Mouse (Mus musculus): ENCODE measurements at regions not wholly inside any gene's neighbourhood (a gene's known extent, or its start where the extent isn't known, plus 50 kb on each side); places are given as distances from the start of the nearest gene placed in this dataset.

DNA sequence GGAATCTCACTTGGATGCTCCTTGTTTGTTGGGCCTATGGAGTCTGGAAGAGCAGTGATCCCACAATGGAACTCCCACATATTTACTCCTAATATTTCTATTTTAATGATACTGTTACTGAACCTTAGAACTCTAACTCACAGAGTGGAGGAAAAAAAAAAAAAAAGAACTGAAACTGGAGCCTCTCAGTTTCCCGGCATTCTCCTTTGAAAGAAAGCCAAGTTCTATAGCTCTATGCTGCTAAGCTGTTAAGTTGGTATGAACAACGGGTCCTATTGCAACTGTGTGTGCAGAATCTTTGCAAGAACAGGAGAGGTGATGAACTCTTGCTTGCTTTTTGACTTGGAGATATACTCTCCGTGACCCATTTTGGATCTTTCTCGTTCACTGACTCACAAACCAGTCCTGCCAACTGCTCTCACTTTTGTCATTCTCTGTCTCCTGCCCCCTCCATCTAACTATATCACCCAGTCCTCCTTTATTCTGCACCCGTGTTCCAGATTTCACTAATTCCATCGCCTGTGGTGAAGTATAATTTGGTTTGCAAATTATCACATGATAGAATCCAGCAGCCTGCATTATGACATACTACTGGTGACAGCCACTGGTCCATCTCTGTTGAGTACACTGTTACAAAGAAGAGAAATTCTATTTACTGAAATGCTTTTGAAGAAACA lies 92.6 kb upstream of the Ctsc start:
- no peak for DNase-seq (ENCODE audit: low spot score)

DNA sequence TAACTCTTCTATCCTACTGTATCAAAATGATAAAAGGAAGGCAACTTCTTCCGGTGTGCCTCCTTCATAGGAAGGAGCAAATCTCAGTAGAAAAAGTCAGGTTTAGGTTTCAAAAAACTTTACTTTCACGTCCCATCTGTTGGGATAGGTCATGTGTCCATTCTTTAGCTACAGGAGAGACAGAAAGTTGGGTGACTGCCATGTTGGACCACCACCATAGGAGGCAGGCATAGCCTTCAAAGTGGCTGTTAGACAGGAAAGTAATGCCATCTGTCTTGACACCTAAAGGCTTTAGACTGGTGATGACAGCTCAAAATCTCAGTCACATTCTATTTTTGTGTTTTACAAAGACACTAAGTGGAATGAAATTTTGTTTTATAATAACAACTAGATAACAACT lies 90.3 kb upstream of the Ctsc start:
- no peak for DNase-seq (ENCODE audit: low spot score)

DNA sequence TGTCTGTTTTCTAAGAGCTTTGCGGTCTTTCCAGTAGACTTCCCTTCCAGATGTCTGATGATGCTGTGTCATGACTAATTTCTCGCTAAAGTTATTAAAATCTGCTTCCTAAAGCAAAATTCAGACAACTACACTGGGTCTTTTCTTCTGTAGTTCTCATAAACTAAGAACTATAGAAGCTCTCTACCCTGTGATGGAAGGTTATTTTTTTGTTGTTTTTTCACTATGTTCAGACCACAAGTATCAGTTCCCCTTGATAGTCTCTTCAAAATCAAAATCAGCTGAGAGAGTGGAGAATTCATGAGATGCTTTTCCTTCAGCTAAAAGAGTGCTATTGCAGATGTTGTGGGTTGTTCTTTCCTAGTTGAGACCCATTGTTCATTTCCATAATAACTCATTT lies 85.1 kb upstream of the Ctsc start:
- DNase-seq (ENCODE audit: low spot score) = no peak

DNA sequence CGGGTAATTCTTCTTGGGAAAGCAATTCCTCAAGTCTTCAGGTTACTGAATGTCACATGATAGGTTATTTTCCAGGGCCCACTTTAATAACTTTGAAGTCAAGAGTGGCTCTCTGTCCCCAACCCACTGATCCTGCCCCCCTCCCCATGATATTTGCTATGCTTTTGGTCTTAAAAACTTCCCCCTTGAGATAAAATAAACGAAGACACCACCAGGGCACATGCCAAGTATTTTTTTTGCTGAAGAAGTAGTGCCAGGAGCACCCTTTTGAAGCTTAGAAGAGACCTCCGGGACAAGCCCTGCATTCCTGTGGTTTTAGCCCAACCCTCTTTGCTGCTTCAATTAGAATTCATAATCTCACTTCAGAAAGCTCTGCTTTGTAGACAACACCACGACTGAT lies 78.8 kb upstream of the Ctsc start:
- DNase-seq (ENCODE audit: low spot score) = no peak

DNA sequence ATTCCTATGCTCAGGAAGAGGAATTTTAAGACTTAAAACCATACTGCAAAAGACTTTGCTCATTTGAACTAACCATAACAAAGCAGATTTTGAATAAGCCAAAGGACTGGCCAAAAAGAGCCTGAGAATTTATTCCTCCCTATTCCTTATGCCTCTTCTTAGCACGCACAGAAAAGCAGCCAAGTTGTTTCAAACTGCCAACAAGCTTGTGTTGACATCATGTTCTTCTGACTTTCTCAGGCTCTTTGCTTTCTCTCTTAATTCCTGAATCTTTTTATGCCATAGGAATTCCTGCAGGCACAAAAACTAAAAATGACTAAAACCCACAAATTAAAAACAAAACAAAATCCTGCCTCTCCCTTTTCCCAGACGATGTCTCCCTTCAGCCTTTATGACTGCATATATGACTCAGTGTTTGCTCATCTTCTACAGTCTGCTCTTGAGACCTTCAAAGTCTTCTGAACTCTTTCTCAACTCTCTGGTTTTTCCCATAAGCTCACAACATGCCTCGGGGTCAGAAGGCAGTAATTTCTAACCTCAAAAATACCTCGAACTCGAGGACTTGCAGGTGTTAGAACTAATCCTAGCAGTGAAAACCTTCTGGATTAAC lies 77.9 kb upstream of the Ctsc start:
- no peak for DNase-seq (ENCODE audit: low spot score)

DNA sequence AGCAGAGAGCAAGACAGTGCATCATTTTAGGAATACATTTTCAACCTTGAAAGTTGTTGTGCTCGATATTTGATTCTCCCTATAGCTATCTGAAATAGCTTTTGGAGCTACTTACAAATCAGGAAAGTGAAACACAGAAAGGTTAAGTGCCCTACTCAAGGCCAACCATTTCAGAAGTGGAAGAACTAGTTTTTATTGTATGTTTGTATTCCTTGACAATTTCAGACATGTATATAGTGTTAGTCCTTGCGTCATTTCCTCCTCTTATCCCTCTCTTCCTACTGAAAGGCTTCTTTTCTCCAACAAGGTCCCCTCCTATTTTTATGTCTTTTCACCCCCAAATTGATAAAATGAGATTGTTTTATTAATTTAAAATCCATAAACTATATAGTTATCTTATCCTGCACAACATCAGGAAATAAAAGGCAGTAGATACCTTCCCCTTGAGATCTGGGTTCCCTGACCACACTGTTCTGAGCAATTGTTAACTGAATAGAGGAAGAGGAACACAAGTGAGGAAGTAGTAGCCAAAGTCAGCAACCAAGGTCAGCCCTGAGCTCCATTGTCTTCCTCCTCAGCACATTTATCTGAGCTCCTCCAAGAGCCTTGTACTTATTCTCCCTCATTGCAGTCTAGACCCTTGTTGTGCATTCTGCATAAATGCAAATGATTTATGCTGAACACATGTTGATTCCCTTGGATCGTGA lies 76.1 kb upstream of the Ctsc start:
- no peak for DNase-seq (ENCODE audit: low spot score)

DNA sequence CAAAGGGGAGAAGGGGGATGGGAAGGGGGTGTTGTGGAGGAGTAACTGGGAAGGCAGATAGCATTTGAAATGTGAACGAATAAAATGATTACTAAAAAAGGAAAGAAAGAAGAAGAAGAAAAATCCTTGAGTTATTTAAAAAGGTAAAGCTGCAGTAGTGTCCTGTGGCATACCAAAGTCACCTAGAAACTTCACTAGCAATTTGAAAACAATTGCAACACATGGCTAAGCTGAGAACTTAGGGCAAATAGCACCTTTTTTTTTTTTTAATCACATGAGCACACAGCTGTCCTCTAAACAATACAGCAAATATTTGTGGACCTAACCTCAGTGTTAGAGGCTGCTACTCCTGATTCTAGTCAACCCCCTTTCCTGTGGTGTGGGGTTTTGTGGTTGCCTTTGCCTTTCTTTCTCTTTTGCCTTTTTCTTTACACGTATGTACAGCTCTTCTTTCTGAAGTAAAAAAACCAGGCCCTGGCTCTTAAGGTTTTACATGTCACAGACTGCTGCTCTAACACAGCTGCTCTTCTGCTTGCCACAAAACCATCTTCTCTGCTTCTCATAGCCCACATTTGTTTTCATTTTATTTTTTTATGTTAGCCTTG lies 71.6 kb upstream of the Ctsc start:
- peak; percentile 77 for DNase-seq (ENCODE audit: low spot score)

DNA sequence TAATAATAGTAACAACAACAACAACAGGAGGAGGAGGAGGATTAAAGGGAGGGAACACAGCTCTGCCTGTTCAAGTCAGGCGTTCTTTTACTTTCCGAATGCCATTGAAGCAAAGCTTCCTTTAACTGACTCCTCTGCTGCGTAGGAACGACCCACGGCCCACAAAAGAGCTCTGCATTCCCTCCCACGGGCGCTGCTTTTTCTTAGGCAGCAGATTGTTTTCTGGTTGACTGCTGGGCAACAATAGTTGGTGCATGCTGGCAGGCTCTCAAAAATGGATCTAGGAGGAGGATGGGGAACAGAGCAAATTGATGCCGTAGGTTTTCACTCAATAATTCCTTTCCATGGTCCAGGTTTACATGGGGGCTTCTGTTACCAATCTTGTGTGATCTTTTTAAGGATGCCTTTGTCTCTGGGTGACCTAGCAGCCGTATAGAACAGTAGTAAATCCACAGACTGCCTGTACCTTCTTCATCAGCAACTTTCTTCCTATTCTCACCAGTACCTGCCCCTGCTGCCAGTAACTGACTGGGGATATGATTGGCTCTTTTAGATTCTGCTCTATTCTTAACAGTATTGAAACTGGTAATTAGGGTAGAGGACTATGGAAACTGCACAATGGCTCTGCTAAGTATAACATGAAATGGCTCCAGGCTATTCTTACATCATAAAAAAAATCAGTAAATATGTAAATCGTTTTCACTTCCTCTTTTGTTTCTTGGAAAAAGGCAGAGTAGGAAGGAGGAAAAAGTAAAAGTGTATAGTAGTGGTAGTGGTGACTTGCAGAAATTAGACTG lies 70.8 kb upstream of the Ctsc start:
- peak; percentile 43 for DNase-seq (ENCODE audit: low spot score)

DNA sequence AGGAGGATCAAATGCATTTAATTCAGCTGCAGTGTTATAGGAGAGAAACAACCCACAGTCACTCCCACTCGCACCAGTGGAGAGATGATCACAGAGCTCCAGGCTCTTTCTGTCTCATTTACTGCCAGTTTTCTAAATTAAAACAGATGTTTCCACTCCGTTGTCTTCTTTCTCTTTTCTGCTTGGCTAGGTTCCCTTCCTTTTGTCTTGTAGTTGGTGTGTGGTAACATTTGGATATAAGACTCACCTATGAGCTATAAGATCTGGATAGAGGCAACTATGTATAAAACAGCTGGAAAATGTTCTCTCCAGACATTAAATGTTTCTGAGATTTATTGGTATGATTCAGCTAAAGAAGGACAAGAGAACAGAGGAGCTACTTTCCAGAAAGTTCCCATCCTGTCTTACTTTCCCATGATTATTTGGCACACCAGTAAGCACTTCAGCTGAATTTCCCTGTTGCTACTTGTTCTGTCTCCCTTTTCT lies 63.1 kb upstream of the Ctsc start:
- DNase-seq (ENCODE audit: low spot score) = no peak

DNA sequence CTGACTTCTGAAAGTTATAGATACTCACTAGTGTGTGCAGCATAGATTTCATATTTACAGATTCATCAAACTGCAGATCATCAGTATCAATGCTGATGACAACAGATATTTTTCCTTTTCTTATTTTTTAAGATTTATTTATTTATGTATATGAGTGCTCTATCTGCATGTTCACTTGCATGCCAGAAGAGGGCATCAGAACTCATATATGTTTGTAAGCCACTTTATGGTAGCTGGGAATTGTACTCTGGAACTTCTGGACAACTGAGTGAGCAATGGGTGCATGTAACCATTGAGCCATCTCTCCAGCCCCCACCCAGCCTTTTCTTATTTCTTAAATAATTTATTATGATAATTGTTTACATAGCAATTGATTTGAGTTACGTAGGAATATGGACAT lies 62.5 kb upstream of the Ctsc start:
- no peak for DNase-seq (ENCODE audit: low spot score)

DNA sequence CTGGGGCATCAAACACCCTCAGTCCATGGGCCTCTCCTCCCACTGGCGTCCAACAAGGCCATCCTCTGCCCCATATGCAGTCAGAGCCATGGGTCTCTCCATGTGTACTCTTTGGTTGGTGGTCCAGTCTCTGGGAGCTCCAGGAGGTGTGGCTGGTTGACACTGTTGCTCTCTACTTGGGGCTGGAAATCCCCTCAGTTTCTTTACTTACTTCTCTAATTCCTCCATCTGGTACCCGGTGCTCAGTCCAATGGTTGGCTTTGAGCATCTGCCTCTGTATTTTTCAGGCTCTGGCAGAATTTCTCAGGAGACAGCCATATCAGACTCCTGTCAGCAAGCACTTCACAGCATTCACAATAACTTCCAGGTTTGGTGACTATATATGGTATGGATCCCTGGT lies 55.7 kb upstream of the Ctsc start:
- no peak for DNase-seq (ENCODE audit: low spot score)

DNA sequence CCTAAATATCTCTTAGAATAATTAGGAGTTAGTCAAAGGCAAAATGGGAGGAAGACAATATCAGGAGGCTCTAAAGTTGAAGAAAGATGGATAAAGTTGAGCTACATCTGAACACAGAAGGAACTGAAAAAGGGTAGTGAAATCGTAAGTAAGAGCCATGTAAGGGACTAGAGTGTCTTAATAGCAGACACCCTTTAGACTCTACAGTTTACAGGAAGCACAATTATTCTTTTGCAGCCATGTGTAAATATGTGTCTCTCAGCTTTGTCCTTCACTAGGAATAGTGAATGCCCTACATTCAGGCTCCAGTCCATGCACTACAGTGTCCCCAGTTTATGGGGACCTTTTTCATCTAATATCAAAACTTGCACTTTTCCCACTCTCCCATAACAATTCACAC lies 52.1 kb upstream of the Ctsc start:
- no peak for DNase-seq (ENCODE audit: low spot score)

Data from T-cell, adult 2 months (primary cell).